ENCODE assay signal across 9 mouse cellular contexts in genomic region chr4:153806820-153807436, GRCm38 (mm10).
DNase-seq lines count a peak whose midpoint lies in the region; ATAC-seq and TF ChIP-seq lines count a peak whose summit lies in the region.
"Had no signal": no experiment of that assay in that cellular context is flagged by ENCODE, and none has a peak within 500 bp of the region (broad histone marks: within the 10 kb centered on the region; RNA-seq: fewer than 3 reads in every experiment).

No protein-coding gene starts in this region.

- WGBS in kidney, postnatal 0 days = 38% methylated on average over 10 of the region's 10 CpGs
- 24% methylated on average over 10 of the region's 10 CpGs for WGBS in hindbrain, embryonic 11.5 days
- 18% methylated on average over 10 of the region's 10 CpGs for WGBS in midbrain, embryonic 16.5 days
- 45% methylated on average over 10 of the region's 10 CpGs for WGBS in limb, embryonic 10.5 days

- no peak overlapping the region for H3K4me2 ChIP-seq in kidney, postnatal 0 days (ENCODE audit: low read length)
- H3K4me2 ChIP-seq in hindbrain, embryonic 11.5 days (replicated peaks; ENCODE audit: low read depth, low read length) = peak overlapping the region; percentile 36
- H3K4me2 ChIP-seq in midbrain, embryonic 16.5 days (ENCODE audit: low read length) = peak overlapping the region; percentile 44
- H3K4me2 ChIP-seq: heart, embryonic 13.5 days had no signal

- peak; percentile 32; the same call in 1 of the 2 replicates for TF ChIP-seq CTCF in kidney, postnatal 0 days (IDR thresholded peaks at IDR 0.05; ENCODE audit: low read depth)

- no peak overlapping the region for H3K9ac ChIP-seq in kidney, postnatal 0 days (ENCODE audit: low read depth, low read length)
- H3K9ac ChIP-seq in hindbrain, embryonic 11.5 days (ENCODE audit: low read depth, low read length) = peak overlapping the region; percentile 34
- no peak overlapping the region for H3K9ac ChIP-seq in midbrain, embryonic 16.5 days (ENCODE audit: low read depth, low read length)
- H3K9ac ChIP-seq: heart, embryonic 13.5 days had no signal

- no peak overlapping the region for H3K27ac ChIP-seq in kidney, postnatal 0 days
- H3K27ac ChIP-seq in hindbrain, embryonic 11.5 days (ENCODE audit: low read depth, low read length) = peak overlapping the region; percentile 77
- H3K27ac ChIP-seq in midbrain, embryonic 16.5 days (ENCODE audit: low read length) = peak overlapping the region; percentile 26
- H3K27ac ChIP-seq in limb, embryonic 10.5 days = no peak overlapping the region
- H3K27ac ChIP-seq: heart, embryonic 13.5 days had no signal

- no peak overlapping the region for H3K4me3 ChIP-seq in kidney, postnatal 0 days (replicated peaks; ENCODE audit: low read depth, low read length)
- H3K4me3 ChIP-seq in hindbrain, embryonic 11.5 days (ENCODE audit: low read depth, low read length) = no peak overlapping the region
- no peak overlapping the region for H3K4me3 ChIP-seq in midbrain, embryonic 16.5 days (ENCODE audit: low read depth, low read length)
- H3K4me3 ChIP-seq in limb, embryonic 10.5 days = no peak overlapping the region
- H3K4me3 ChIP-seq: heart, embryonic 13.5 days had no signal

- H3K27me3 ChIP-seq in kidney, postnatal 0 days (ENCODE audit: insufficient read depth, low read length) = no peaks in the 10 kb centered on the region
- H3K27me3 ChIP-seq in hindbrain, embryonic 11.5 days (ENCODE audit: control insufficient read depth, insufficient read depth, low read length) = no peaks in the 10 kb centered on the region
- H3K27me3 ChIP-seq in midbrain, embryonic 16.5 days (ENCODE audit: control insufficient read depth, insufficient read depth, low read depth, low read length) = no peaks in the 10 kb centered on the region
- peaks cover 53% of the 10 kb centered on the region for H3K27me3 ChIP-seq in limb, embryonic 10.5 days (ENCODE audit: low read depth, poor library complexity, severe bottlenecking)

- DNase-seq in kidney, postnatal 0 days (ENCODE audit: low spot score) = no peak
- no peak for DNase-seq in kidney, adult 18-20 months
- peak; percentile 12 for DNase-seq in brain, embryonic 18.5 days (ENCODE audit: low read depth, low spot score)
- peak; percentile 62 for DNase-seq in hindbrain, embryonic 11.5 days (ENCODE audit: low spot score)
- DNase-seq in thymus, postnatal 14 days = no peak
- no peak for DNase-seq in limb, embryonic 10.5 days (ENCODE audit: low spot score)
- no peak for DNase-seq in cerebellum, adult 11-12 months

- no peaks in the 10 kb centered on the region for H3K36me3 ChIP-seq in kidney, postnatal 0 days (ENCODE audit: insufficient read depth, low read length)
- no peaks in the 10 kb centered on the region for H3K36me3 ChIP-seq in hindbrain, embryonic 11.5 days (ENCODE audit: control insufficient read depth, insufficient read depth, low read length)
- H3K36me3 ChIP-seq in midbrain, embryonic 16.5 days (ENCODE audit: control insufficient read depth, insufficient read depth, low read length) = no peaks in the 10 kb centered on the region
- H3K36me3 ChIP-seq in limb, embryonic 10.5 days = no peaks in the 10 kb centered on the region
- H3K36me3 ChIP-seq: heart, embryonic 13.5 days had no signal

- no peak for ATAC-seq in kidney, postnatal 0 days (replicated peaks; ENCODE audit: low FRiP score, low read depth)
- peak; percentile 45 for ATAC-seq in hindbrain, embryonic 11.5 days (ENCODE audit: low FRiP score)
- no peak for ATAC-seq in midbrain, embryonic 16.5 days

- 0 out of 2 replicates have a peak, but pooled peaks cover 3% of the 10 kb centered on the region for H3K4me1 ChIP-seq in kidney, postnatal 0 days (replicated peaks; ENCODE audit: insufficient read depth, low read length)
- H3K4me1 ChIP-seq in hindbrain, embryonic 11.5 days (replicated peaks; ENCODE audit: control insufficient read depth, insufficient read depth, low read length) = peaks cover 11% of the 10 kb centered on the region
- peaks cover 11% of the 10 kb centered on the region for H3K4me1 ChIP-seq in midbrain, embryonic 16.5 days (ENCODE audit: control insufficient read depth, insufficient read depth, low read length)
- H3K4me1 ChIP-seq in limb, embryonic 10.5 days = 0 out of 2 replicates have a peak, but pooled peaks cover 6% of the 10 kb centered on the region
- H3K4me1 ChIP-seq: heart, embryonic 13.5 days had no signal

- H3K9me3 ChIP-seq in kidney, postnatal 0 days (replicated peaks; ENCODE audit: low read length) = no peaks in the 10 kb centered on the region
- no peaks in the 10 kb centered on the region for H3K9me3 ChIP-seq in hindbrain, embryonic 11.5 days (ENCODE audit: control insufficient read depth, low read length)
- no peaks in the 10 kb centered on the region for H3K9me3 ChIP-seq in midbrain, embryonic 16.5 days (replicated peaks; ENCODE audit: control insufficient read depth, low read length, poor library complexity, severe bottlenecking)
- H3K9me3 ChIP-seq in limb, embryonic 10.5 days (replicated peaks) = no peaks in the 10 kb centered on the region
- H3K9me3 ChIP-seq: heart, embryonic 13.5 days had no signal

Comparison
In these comparisons a context has a peak if more than half of its experiments do, and no peak if none do; other contexts are left out.
1. DNase-seq: peak in brain, embryonic 18.5 days (single experiment) and hindbrain, embryonic 11.5 days (single experiment); none in kidney, postnatal 0 days (single experiment), kidney, adult 18-20 months (single experiment), thymus, postnatal 14 days (single experiment), limb, embryonic 10.5 days (single experiment) and cerebellum, adult 11-12 months (single experiment).
2. H3K27ac ChIP-seq: peak in hindbrain, embryonic 11.5 days (single experiment) and midbrain, embryonic 16.5 days (single experiment); none in kidney, postnatal 0 days (single experiment) and limb, embryonic 10.5 days (single experiment).